ENCODE assay signal across 14 mouse cellular contexts in genomic region chr13:52190256-52190655, GRCm38 (mm10).
"Had no signal": no experiment of that assay in that cellular context is flagged by ENCODE, and none has a peak within 500 bp of the region (broad histone marks: within the 10 kb centered on the region; RNA-seq: fewer than 3 reads in every experiment).

No protein-coding gene starts in this region.

- DNase-seq: kidney, postnatal 10 days; kidney, postnatal 4 days; lung, adult 18-20 months; lung, postnatal 14 days; retina, postnatal 1 day; right cerebral cortex, postnatal 4 days; thymus, postnatal 4 days had no signal

- H3K27me3 ChIP-seq: limb, embryonic 13.5 days; stomach, embryonic 15.5 days had no signal

- H3K27ac ChIP-seq: layer of hippocampus, adult 2 months; limb, embryonic 13.5 days; liver, embryonic 14.5 days; midbrain, embryonic 12.5 days; neural tube, embryonic 13.5 days; stomach, embryonic 15.5 days had no signal

- ATAC-seq: midbrain, embryonic 16.5 days had no signal

- H3K4me2 ChIP-seq: limb, embryonic 13.5 days; midbrain, embryonic 12.5 days; neural tube, embryonic 13.5 days; stomach, embryonic 15.5 days had no signal

- H3K4me3 ChIP-seq: layer of hippocampus, adult 2 months; limb, embryonic 13.5 days; midbrain, embryonic 12.5 days; neural tube, embryonic 13.5 days; stomach, embryonic 15.5 days had no signal

- H3K36me3 ChIP-seq: limb, embryonic 13.5 days; midbrain, embryonic 12.5 days; neural tube, embryonic 13.5 days; stomach, embryonic 15.5 days had no signal

- H3K9me3 ChIP-seq: limb, embryonic 13.5 days; midbrain, embryonic 12.5 days; neural tube, embryonic 13.5 days; stomach, embryonic 15.5 days had no signal

- H3K9ac ChIP-seq: limb, embryonic 13.5 days; liver, embryonic 14.5 days; midbrain, embryonic 12.5 days; neural tube, embryonic 13.5 days; stomach, embryonic 15.5 days had no signal

- H3K4me1 ChIP-seq: limb, embryonic 13.5 days; stomach, embryonic 15.5 days had no signal
